Mouse (Mus musculus) thymus, adult 18-20 months (tissue): Measurements from ENCODE around the gene Gpc4.

Experiments used
- DNase-seq, 2 experiments: peaks; one replicate each; pipeline ENCODE4 v3.0.0; 2022; ENCODE audit warnings: mixed read lengths in 2 of 2

Gpc4 gene

GRCm38 (mm10) chrX:52164738-52165554 is at the start of gene Gpc4:
Gene Gpc4, minus strand, starts transcription at chrX:52165252.
- DNase-seq, result no peak

DNA sequence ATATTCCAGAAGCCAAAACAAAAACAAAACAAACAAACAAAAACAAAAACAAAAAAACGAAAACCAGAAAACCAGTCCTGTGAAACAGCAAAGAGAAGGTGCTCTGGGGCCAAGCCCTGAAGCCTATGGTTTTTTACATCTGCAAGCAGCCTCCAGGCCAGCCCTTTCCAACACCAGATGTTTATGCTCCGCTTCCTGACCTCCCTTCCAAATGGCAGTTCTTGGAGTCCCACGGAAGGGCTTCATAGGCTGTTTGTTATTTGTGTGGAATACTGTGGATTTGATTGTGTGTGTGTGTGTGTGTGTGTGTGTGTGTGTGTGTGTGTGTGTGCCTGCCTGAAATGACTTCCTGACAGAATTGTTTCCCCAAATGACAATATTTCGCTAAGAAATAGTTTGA is 47.8 kb upstream of the Gpc4 start:
- DNase-seq, result no peak

- no peak for DNase-seq
Observed at GRCm38 (mm10) chrX:52199836-52200235, 34.8 kb upstream of the Gpc4 start.

DNA sequence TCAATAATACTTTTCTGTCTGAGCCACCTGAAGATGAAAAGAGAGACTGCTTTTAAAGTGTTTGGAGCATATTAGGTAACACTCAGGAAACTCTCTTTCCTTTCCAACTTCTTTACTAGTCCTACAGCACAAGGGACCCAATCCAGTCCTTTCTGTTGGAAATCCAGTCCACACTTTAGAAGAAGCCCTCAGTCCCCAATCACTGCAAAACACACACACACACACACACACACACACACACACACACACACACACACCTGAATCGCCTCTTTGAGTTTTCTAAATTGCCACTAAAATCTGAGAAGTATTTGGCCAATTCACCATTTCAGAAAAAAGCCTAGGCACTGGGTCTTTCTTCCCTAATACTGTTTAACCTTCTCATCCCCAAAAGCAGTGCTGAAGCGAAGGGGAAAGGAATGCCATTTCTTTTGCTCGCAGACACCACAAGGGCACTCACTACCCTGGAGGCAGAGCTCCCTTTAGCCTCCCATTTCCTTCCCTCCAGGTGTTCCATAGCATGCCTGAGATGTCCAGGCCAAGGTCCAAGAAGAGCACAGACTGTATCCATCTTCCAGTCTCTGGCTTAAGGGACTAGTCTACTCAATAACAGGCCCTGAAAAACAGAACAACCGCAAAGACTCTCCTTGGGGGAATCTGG is 28.4 kb upstream of the Gpc4 start:
- DNase-seq, result no peak

DNA sequence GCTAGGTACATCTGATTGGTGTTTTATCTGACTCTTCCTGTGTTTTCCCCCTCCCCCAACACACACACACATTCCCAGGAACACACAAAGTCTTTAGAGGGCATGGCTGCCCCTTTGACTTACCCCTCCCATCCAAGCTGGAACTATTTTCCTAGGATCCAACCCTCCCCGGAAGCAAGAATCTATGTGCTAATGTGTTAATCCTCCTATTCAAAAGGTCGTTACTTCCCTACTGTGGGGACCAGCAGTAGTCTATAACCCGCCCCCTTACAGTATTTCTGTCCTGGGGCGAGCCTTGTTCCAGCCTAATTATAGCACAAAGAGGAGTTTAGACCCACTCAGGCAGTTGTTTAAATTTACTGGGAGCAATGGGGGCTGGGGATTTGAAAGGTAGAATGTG is 24.0 kb upstream of the Gpc4 start:
- no peak for DNase-seq

- DNase-seq, result no peak
Observed at GRCm38 (mm10) chrX:52183551-52184442, 18.7 kb upstream of the Gpc4 start.

- no peak for DNase-seq
Observed at GRCm38 (mm10) chrX:52181401-52181800, 16.3 kb upstream of the Gpc4 start.

- DNase-seq, result no peak
Observed at GRCm38 (mm10) chrX:52177067-52177466, 12.0 kb upstream of the Gpc4 start.

DNA sequence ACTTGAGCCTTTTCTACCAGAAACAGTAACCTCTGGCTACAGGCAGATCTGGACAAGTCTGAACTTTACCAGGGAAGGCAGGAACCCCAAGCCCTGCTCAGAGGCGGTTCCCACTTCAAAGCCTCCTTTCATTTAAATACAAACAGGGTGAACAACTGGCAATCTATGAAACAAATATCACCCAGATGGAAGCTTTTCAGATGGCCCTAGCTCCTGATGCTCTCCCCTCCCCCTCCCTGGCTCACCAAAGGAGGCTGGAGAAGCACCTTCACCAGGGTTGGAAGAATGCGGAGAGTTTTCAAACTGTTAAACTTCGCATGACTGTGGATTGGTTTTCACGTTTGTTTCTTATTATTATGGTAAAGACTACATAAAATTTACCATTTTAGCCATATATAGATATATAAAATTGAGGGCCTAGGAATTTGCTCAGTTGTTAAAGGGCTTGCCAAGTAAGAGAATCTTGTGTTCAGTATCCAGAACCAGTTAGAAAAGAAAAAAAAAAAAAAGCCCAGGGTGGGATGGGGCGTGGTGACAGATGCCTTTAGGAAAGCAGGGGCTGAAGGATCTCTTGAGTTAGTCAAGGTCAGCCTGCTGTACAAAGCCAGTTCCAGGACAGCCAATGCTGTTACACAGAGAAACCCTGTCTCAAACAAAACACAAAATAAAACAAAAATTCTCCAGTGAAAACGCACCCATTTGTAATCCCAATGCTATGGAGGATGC is 2.6 kb upstream of the Gpc4 start:
- no peak for DNase-seq

DNA sequence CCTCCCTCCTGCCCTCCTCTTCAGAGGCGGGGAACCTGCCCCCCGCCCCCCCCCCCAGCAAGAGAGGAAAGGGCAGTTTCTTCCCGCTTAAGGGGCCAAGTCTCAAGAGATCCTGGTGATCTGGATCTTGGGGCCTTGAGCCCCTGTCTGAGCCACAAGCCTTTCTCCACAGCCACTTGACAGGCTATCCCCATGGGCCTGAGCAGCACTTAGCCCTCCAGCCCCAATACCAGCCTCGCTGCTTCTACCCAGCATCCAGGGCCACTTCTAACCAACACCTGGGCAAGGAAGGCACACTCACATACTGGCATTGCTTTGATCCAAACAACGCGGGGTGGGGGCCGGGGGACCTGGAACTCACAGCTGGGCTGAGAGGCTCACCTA is 495 bp upstream of the Gpc4 start:
- DNase-seq, result no peak

DNA sequence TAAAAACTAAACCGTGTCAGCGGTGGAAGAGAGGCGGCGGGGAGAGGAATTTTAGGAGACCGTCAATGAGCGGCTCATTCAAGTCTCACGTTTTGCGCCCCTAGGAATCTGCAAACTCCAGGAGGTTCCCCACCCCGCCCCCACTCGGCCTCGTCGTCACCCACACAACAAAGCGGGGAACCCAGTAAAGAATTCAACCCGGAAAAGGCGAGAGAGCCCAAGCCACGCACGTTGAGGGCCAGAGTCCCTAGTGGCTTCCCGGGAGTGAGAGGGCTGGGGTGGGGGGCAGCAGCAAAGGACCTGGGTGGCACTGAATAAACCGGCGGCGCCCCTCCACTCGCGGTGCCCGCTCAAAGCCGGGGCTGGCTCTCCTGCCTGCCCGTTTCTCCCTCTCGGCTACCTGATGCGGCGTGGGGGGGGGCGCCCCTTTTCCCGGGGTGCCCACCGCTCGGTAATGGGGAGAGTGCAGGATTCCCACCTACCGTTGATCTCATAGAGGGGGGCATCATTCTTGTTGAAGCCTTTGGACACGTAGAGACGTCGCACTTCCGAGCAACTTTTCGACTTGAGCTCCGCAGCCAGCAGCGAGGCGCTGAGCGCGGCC is 816 bp downstream of the Gpc4 start:
- no peak for DNase-seq

DNA sequence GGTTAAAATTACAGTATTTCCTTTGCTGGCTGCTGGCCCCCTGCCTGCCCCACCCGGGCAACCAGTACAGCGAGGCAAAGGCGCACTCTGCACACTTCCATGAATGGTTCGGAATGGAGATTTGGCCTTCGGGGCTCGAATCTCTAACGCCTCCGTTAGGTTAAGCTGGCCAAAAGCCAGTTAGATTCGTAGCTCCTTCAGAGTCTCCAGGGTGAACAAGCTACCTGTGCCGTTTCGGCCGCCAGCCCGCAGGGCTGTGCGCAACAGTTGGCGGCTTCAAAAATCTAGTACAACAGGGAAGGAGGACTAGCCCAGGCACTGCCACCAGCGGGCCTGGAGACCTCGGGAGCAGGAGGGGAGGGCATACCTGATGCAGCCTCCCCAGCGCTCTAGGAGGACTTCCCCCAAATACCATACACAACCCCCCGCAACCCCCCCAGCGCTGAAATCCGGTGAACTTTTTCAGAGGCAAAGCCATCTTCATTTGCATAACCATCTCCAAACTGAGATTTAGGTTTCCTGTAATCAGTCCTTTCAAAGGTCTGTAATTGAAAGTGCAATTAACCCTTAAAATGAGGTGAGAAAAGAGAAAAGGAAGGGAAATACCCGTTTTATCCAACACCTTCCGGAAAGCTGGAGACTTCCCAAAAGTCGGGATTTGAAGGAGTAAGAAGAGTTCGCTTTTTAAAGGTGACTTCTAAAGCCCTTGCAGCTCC is 1.5 kb downstream of the Gpc4 start:
- DNase-seq, result no peak

DNA sequence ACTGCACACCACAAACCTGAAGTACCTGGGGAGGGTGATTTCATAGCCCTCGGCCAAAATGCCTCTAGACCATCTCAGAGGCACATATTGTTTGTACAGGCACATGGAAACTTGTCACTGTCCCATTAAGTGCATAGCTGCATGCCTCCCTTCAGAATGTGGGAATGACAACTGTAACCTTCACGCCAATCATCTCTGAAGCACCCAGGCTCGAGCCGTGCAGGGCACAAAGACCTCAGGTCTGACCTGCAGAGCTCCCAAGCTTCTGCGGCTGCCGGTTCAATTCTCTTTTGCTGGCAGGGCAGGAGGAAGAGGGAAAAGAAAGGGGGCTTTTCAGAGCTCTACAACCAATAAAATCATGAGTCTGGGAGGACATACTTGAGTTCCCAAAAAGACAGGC is 2.3 kb downstream of the Gpc4 start:
- DNase-seq, result no peak

DNA sequence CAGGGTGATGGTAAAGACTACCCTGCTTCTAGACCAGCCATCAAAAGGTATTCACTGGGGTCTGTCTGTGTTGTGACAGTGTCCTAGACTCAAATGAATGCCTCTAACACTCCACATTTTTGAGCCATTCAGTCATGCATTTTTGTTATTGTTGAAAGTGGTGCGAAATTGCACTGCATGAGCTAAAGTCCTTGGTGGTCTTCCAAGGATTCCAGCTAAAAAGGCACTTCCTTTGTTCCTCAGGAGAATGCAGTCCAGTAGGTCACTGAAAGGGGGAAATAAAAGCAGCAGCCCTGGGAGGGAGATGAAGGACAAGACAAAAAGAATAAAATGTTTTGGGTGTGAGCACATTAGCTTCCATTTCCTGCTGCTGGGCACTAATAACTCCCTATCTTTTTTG is 2.8 kb downstream of the Gpc4 start:
- DNase-seq, result no peak

- no peak for DNase-seq
Observed at GRCm38 (mm10) chrX:52159621-52160020, 5.4 kb downstream of the Gpc4 start.

DNA sequence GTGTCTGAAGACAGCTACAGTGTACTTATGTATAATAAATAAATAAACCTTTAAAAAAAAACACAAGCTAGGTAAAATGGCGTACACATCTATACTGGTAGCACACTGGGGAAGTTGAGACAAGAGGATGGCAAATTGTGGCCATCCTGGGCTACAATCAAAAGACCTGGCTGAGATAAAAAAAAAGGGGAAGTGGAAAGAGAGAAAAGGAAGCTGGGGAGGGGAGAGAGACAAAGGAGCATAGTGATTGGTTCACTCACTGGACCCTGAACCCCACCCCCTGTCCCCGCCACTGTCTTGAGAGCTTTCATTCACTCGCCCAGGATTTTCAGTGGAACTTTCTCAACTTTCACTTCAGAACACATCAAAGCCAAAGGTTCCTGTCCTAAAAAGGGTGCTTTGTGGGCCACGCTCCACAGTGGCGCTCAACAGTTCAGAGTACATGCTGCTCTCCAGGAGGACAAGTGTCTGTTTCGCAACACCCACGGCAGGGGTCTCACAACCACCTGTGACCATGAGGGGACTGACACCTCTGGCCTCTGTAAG is 9.6 kb downstream of the Gpc4 start:
- no peak for DNase-seq

DNA sequence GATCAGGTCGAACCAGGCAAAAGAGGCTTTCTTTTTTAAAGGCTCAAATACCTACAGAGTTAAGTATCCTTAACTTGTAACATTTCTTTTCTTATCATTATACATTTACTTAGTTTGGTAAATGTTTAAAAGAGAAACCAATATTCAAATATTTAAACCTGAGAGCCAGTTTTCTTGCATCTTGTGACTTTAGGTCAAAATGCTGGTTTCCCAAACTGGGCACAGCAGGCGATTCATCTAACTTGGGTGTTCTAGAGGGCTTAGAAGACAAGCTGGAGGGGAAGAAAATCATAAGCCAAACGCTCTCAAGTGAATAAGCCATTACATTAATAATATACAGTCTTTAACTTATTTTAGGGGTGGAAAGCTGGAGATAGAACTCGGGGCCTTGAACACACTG is 10.2 kb downstream of the Gpc4 start:
- no peak for DNase-seq

DNA sequence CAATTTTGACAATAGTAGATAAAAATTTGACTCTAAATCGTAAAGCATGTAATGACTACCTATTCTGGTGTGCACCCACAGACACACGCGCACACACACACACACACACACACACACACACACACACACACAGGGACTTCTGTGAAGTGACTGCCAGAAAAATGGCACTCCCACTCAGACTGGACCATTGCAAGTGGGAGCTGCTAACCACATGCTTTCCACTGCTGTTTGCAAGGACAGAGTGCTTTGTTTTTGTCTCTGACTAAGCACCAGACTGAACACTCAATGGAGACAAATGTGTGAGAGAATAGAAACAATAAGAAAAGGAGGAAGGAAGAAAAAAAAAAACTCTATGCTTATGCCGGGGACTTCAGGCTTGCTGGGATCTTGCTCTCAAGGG is 11.6 kb downstream of the Gpc4 start:
- no peak for DNase-seq

DNA sequence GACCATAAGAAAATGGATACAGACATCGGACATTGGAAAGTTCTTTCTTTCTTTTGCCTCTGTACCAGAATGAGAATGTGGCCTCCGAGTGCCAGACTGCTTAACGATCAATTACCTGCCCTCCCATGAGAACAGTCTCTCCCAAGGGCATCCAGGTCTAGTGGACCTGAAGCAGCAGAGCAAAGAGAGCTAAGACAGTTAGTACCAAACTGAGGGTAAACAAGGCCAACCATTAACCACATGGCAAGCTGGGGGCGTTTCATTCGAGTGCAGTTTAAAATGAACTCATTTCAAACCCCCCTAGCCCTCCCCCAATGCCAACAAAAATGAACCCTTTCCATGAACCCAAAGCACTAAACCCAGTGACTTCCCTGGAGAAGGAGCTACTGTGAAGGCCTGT is 12.1 kb downstream of the Gpc4 start:
- no peak for DNase-seq

GRCm38 (mm10) chrX:52151555-52151954 is 13.5 kb downstream of the Gpc4 start:
- DNase-seq, result no peak

DNA sequence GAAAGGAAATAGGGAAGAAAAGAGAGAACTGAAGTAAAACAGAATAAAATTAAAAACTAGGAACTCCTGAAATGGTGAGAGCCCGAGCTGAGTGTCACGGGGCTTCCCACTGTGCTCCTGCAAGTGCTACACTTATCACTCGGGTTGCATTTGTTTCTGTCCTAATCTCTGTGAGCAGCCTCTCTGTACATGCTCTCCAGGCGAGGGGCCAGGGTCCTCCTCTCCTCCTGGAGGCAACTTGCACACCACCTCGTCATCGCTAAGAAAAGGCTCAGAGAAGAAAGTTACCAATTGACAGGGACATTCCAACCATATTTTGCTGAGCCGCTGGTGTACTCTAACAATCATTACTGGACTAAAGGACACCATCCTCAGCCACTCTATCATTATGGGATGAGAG is 14.0 kb downstream of the Gpc4 start:
- DNase-seq, result no peak

GRCm38 (mm10) chrX:52145563-52145962 is 19.5 kb downstream of the Gpc4 start:
- no peak for DNase-seq
